Mouse (Mus musculus): ENCODE results near the gene Inpp4b.

DNA sequence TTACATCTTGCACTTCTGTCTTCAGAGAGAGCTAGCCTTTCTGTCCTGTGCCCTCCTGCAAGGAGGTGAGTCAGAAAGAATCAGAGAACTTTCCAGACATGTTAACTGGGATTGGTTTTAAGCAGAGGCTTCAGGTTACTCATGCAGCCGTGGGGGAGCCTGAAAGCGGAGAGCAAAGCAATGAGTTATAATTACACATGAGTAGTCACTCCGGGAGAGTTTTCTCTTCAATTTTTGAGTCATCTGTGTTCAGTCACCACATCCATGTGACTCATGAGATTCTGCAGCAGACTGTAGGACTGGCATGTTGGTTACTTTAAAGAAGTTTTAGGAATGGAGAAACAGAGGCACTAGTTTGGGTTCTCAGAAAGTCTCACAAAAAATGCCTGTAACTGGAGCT is 524.7 kb downstream of the Inpp4b start:
- TF ChIP-seq CTCF (IDR thresholded peaks at IDR 0.05; ENCODE audit: insufficient read depth, low read depth, low read length) = no peak
- no peak for TF ChIP-seq POLR2A (IDR thresholded peaks at IDR 0.05; ENCODE audit: insufficient read depth, low read depth, low read length)

Measured in olfactory bulb, adult 2 months (tissue).